Mouse (Mus musculus) gastrocnemius, adult 18-20 months (tissue): Measurements from ENCODE around the gene Tmem127. TPM values are rescaled to one million over a fixed set of nuclear protein-coding genes. Genes with fewer than 3 reads are reported as not detected.
"Not testable (repeated sequence)": the region's sequence is repeated elsewhere in the genome, so short reads cannot be mapped to it uniquely, and the experiment has no call there.

Experiments
- DNase-seq: peaks from one replicate; pipeline ENCODE4 v3.0.0; 2021; ENCODE audit warnings: low spot score
- long read RNA-seq, 2 experiments: library from polyadenylated mRNA; stranded (forward); transcript quantifications; one replicate each; pipeline ENCODE4 v2.0.0; 2021
- total RNA-seq, 2 experiments: library from RNA; stranded (reverse); gene quantifications; 2 replicates each; pipeline ENCODE4 v1.2.3; 2021

The Tmem127 gene
- 10 to 100 TPM; 22.2 to 28.1 TPM for total RNA-seq
- long read RNA-seq, experiment 1, full-length matches to known transcripts: 12 of 27 reads
- long read RNA-seq, experiment 1, partial matches to known transcripts: 2 of 27 reads
- long read RNA-seq, experiment 1, other reads (novel, unspliced or antisense): 13 of 27 reads
- long read RNA-seq, experiment 2, full-length matches to known transcripts: 12 of 24 reads
- long read RNA-seq, experiment 2, partial matches to known transcripts: 10 of 24 reads
- long read RNA-seq, experiment 2, other reads (novel, unspliced or antisense): 2 of 24 reads

DNA sequence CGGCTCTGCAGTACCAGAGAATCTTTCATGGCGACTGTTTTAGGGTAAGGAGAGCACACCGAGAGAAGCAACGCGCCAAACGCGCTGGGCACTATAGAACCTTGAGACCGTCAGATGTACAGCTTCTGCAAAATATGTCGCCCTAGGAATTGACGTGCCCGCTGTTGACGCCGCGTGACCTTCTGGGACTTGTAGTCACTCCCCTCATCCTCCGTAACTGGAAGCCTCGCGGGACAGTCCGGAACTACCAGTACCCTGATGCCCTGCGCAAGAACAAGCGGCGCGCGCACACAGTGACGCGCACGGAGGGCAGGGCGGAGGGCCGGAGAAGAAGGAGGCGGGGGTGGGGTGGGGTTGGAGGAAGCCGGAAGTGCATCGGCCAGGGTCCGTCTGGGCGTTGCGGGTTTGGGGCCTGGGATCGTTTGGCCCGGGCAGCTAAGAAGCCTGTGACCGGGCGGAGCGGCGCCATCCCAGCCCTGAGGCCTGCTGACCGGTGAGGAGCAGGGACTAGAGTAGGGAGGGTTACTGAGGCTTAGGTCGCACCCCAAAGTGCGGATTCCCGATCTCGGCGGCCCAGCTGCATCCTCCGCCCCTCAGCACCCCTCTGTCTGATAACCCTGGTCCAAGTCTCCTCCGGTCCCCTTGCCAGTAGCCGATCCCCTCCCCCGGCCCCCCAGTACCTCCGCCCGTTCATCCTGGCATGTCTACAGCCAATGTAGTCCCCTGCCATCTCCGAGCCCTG, at the start of gene Tmem127, which contains the start of gene Ciao1:
Gene Tmem127, plus strand, starts transcription at position 317 of the 742 bp plus-strand sequence.
Gene Ciao1, minus strand, starts transcription at position 225 of the 742 bp plus-strand sequence.
- DNase-seq: peak; percentile 98

DNA sequence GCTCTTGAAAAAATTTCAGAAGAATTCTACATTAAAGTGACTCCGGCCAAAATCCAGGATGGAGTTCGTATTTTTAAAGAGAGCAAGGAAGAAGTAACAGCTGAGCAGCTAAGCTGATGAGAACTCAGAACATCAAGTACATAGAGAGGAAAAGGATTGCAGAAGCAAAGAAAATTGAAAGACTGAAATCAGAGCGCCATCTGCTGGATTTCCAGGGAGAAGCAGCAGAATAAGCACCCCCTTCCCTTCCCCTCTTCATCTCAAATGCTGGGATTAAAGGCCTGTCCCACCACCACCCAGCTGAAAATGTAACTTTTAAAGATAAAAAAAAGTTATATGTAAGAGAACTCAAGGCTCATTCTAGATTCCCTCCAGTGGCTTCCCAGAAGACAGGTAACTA, 42.8 kb upstream of the Tmem127 start:
- peak; percentile 53 for DNase-seq

DNA sequence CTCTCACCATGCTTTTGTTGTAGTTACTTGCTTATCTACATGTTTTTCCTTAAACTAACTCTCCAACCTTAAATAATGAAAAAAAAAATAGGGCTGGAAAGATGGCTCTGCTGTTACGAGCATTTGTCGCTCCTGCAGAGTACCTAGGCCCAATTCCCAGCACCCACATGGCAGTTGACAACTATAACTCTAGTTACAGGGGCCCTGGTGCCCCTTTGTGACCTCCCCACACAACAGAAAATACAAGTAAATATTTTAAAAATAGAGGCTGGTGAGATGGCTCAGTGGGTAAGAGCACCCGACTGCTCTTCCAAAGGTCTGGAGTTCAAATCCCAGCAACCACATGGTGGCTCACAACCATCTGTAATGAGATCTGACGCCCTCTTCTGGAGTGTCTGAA, 41.8 kb upstream of the Tmem127 start:
- not testable (repeated sequence) for DNase-seq

DNA sequence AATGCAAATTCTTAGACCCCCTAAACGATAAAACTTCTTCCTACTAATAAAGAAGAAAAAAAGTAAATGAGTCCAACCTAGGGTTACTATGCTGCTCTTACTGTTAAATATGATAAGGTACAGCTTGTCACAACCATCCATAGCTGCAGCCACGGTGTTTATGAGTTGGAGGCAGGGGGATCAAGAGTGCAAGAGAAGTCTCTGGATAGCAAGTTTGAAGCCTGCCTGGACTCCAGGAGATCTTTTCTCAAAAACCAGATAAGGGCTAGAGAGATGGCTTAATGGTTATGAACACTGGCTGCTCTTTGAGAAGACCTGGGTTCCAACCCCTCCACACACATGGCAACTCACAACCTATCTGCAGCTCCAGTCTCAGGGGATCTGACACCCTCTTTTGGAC, 40.8 kb upstream of the Tmem127 start:
- DNase-seq: no peak

DNA sequence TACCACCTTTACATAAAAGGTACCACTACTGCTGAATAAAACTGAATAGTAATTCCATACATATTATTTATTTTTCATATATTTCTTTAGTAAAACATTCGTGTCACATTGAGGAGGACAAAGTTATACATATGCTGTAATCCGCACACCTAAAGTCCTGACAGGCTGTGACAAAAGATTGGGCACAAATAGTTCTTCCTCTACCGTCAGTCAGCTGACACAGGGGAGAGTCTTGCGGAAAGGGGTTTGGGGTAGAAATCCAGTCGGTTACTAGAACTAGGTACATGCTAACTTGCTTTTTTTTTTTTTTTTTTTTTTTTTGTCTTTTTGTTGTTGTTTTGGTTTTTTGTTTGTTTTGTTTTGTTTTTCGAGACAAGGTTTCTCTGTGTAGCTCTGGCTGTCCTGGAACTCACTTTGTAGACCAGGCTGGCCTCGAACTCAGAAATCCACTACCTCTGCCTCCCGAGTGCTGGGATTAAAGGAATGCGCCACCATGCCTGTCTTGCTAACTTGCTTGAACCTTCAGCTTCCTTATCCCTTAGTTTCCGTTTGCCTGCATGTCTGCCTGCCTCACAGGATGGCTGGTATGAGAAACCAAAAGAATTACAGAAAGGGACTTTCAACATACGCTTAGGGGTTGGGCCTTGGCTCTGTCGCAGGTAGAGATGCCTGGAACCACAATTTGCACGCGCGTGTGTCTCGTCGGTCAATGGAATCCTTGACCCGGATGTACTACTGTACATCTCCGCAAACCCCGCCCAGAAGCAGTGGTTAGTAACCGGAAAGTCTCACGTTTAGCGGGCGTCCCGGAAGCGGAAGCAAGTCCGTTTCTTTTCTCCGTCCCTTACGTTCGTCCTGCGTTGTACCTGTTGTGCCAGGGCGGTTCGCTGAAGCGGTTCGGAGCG, 39.9 kb upstream of the Tmem127 start, which contains the start of the genes 1810024B03Rik and Snrnp200:
Gene 1810024B03Rik, minus strand, starts transcription at position 734 of the 905 bp plus-strand sequence.
Gene Snrnp200, plus strand, starts transcription at position 840 of the 905 bp plus-strand sequence.
- peak; percentile 96 for DNase-seq

DNA sequence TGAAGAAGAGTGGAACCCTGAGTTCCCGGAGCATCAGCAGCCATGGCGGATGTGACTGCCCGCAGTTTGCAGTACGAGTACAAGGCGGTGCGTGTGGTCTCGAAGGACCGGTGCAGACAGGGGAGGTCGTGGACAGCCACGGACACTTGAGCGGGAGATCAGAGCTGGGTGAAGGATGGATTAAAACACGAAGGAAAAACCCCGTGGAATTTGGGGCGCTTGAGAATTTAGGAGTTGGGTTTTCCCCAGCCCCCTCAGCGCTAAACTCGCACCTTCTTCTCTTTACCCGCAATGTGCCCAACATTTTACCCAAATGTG, 39.3 kb upstream of the Tmem127 start:
- DNase-seq: no peak

DNA sequence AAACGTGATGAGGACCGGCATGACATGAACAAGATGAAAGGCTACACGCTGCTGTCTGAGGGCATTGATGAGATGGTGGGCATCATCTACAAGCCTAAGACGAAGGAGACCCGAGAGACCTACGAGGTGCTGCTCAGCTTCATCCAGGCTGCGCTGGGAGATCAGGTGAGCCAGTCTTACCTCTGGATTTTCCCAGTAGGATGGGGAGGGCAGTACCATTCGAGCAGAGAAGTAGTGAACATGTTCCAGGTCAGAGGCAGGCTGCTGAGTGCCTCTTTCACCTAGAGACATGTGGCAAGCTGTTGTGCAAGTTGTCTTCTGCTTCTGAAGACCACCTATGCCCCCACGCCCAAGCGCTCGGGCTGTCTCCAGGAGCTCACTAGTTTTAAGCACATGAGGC, 37.0 kb upstream of the Tmem127 start:
- DNase-seq: no peak

DNA sequence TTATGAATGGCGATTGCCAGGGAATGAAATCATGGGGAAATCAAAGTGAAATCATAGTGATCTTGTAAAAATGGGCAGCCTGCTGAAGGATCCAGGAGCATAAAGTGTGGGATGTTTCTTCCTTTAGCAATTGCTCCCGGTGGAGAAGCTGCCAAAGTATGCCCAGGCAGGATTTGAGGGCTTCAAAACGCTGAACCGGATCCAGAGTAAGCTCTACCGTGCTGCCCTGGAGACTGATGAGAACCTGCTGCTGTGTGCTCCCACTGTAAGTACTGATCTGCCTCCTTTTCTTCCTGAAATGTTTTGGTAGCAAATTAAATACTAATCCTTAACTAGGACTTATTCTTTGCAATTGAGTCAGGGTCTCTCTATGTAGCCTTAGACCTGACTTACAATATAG, 30.0 kb upstream of the Tmem127 start:
- no peak for DNase-seq

DNA sequence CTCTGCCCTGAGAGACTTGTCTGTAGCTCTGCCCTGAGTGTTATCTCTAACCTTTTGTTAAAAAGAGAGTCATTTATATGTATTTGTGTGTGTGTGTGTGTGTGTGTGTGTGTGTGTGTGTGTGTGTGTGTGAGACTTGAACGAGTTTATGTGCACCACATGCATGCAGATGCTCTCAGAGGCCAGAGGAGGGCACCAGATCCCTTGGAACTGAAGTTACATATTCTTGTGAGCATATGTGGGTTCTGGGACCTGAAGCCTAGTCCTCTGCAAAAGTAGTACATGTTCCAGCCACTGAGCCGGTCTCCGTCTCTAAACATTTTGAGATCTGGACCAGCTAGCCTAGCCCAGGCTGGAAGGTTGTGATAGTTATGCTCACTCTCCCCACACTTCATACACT, 22.4 kb upstream of the Tmem127 start:
- no peak for DNase-seq

DNA sequence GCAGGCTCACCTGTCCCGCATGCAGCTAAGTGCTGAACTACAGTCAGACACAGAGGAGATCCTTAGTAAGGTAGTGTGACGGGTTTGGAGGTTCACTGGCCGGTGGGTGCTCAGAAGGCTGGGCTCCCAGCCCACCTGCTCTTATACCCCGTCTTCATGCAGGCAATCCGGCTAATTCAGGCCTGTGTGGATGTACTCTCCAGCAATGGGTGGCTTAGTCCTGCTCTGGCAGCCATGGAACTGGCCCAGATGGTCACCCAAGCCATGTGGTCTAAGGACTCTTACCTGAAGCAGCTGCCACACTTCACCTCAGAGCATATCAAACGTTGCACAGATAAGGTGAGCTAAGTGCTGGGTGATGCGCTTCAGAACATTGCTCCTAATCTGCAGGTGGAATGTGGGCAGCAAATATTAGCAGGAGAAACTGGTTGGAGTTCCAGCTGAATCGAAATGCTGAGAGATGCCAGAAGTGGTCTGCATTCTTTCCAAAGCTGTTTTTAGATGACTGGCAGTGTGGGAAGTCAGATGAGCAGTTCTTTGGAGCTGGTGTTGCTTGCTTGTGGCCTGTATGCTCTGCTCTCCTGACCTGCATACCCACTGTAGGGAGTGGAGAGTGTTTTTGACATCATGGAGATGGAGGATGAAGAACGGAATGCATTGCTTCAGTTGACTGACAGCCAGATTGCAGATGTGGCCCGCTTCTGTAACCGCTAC, 9.7 kb upstream of the Tmem127 start:
- no peak for DNase-seq

DNA sequence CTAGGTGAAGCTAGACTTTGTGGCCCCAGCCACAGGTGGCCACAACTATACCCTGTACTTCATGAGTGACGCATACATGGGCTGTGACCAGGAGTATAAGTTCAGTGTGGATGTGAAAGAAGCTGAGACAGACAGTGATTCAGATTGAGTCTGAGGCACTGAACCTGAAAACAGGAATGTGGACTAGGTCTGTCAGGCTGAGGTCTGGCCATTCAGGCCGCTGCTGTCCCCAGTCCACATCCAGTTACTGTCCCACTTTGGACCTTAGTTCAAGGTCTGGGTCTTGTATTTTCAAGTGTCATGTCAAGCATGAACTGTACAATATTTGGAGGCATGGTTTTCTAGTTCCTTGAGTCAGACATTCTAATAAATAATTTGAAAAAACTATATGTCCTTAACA, 7.6 kb upstream of the Tmem127 start:
- DNase-seq: no peak

DNA sequence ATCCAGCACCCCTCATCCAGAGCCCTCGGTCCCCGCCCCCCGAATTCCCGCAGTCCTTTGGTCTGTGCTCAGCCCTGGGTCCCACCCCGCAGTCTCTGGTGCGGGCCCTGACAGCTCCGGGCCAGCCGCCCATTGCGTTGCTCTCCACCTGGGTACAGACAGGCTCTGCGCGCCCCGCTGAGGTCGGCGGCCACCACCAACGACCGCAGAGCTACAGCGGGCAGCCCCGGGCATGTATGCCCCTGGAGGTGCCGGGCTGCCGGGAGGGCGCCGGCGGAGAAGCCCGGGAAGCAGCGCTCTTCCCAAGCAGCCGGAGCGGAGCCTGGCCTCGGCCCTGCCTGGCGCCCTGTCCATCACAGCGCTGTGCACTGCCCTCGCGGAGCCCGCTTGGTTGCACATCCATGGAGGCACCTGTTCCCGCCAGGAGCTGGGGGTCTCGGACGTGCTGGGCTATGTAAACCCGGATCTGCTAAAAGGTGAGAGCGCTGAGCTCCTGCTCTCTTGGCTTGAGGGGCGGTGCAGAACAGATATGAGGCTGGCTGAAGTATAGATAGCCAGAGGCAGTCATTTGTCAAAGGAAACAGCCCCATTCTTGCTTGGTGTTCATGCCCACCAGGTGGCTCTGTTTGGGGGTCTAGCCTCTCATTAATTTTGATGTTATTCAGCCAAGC, 761 bp downstream of the Tmem127 start:
- DNase-seq: peak; percentile 27

DNA sequence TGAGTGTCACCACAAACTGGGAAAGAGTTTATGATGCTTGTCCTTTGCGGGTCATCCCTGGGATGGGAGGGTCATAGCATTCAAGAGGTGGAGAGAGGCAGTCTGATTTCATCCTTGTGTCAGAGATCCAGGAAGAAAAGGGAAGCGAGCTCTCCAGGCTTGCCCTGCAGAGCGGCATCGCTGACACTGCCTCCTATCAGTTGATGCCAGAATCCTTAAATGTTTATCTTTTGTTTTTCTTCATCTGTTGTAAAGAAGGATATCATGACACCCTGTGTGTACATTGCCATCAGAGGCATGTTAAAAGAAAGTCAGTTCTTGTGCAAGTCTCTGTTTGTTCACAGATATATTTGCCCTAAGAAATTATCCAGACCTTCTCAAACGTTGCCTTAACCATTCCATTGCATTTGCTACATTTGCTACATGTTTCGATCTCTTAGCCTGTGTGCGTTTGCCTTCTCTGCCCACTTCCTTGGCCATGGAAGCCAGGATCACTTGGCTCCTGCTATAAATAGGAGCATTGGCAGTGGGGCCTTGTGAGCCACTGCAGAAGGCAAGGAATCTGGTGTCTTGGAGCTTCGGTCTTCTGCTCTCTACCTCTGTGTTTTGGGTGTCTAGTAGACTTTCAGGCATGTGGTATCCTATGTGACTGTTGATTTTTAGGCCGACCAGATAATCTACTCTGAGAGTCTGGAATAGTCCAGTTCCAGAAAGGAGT, 2.7 kb downstream of the Tmem127 start:
- peak; percentile 59 for DNase-seq

DNA sequence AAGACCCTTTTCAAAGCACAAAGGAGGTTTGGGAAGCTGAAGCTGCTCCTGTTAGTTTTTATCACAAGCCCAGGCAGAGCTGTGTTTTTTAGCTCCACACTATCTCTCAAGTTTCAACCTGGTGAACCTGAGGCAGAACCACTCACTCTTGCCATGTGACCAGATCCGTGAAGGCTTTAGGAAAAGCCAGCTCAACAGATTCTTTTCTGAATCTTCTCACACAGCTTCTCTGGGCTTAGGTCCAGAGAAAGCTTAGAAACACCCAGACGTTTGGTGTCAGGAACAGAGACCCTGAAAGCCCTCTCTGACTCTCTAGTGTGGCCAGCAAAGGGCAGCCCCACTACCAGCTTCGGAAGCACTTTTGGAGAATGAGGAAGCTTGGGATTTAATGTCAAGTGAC, 3.7 kb downstream of the Tmem127 start:
- DNase-seq: peak; percentile 48

DNA sequence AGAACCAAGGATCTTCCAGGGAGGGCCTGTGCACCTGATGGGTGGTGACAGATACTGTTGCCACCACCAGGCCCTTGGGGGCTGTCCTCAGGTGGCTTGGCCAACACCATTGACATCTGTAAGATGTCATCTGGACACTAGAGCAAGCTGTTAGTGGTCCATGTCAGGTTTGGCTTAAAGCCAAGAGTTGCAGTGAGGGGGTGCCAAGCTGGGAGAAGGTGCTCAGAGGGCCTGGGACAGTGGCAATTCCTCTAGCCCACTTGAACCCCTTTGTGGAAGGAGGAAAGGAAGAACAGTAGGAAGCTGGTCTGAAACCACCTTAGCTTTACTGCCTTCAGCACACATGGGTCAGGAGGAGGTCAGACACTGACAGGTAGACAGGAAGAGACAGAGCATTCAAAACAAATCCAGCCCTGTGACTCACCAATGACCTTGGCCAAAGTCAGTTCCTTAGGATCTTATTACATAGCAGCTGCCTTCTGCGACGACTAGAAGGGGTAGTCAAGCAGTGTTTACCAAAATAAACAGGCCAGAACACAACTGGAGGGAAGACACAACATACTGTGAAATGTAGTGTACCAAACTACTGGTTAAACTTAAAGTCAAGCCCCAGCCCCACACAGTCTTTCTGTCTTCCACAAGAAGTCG, 4.3 kb downstream of the Tmem127 start:
- DNase-seq: peak; percentile 65

DNA sequence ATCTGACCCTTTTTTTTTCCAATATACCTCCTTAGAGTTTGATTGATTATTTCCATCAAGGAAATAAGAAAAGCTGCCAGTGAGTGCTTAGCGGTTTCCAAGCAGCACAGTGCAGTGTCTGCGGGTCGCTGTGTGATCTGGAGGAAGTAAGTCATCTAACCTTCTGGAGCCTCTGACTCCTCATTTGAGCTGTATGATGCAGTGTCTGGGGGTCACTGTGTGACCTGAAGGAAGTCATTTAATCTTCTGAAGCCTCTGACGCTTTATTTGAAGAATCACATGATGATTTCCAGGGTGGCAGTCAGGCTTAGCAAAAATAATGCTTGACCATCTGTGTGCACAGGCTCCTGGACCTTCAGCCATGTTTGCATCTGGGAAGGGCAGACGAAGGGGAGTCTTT, 5.1 kb downstream of the Tmem127 start:
- no peak for DNase-seq

DNA sequence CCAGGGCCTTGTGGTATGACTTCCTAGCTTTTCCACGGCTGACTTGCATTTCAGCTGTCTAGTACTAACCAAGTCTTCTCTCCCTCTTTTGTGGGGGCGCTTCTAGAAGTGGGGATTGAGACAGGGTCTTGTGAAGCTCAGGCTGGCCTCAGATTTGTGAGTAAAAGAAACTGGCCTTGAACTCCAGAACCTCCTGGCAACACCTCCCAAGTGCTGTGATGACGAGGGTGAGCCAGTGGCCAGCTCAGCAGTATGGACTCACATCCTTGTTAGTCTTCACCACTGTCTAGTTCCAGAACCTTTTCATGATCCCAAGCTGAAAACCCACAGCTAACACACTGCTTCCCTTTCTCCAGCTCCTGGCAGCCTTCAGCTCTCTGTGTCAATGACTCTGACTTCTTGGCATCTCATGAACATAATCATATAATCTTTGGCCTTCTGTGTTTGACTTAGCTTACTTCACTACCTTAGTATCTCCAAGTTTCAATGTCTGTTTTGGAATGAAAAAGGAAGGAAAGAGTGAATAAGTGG, 7.0 kb downstream of the Tmem127 start:
- DNase-seq: no peak

DNA sequence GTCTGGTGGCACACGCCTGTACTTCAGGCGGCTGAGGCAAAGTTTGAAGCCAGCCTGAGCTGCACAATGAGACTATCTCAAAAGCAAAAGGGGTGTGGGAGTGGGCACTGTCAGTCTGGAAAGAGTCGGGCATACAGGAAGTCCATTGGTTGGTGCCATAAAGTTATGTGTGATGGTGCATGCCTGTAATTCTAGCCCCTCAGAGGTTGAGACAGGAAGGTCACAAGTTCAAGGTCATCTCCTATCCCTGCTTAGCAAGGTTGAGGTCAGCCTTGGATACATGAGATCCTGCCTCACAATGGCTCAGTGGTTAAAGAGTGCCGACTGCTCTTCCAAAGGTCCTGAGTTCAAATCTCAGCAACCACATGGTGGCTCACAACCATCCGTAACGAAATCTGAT, 7.6 kb downstream of the Tmem127 start:
- no peak for DNase-seq

DNA sequence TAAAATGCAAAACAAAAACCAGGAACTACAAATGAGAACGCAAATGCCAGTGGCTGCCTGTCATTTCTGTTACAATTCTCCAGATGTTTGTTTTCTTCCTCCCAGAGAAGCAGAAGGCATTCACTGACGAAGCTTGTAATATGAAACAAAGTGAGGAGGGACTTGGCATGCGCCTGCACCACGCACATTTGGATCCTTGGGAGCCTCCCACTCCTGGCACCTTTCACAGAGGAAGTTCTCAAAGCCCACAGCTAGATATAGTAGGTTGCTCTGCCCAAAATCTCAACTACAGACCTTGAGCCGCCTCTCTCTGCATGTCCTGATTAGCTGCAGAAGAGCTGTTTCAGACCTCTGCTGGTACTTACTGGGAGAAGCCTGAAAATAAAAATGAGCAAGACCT, 11.6 kb downstream of the Tmem127 start:
- peak; percentile 30 for DNase-seq
